Mouse (Mus musculus) kidney, embryonic 14.5 days (tissue): ENCODE data around the gene Pheta1. TPM values are rescaled to one million over a fixed set of nuclear protein-coding genes. Genes with fewer than 3 reads are reported as not detected.

Source experiments
- ATAC-seq: fragments of 200-750 bp; cut with Nextera tagmentation; 2 replicates; pipeline ENCODE4 v1.8.0; 2017; ENCODE audit warnings: moderate number of reproducible peaks, mild to moderate bottlenecking, moderate TSS enrichment, moderate library complexity; ENCODE audit not compliant: low FRiP score, low TSS enrichment
- H3K27ac ChIP-seq: fragments of 300-500 bp; sonication (generic); 2 replicates; pipeline ENCODE4 v1.5.1; 2014; ENCODE audit warnings: low read depth, mild to moderate bottlenecking, low read length, moderate library complexity, mixed read lengths
- H3K27me3 ChIP-seq: fragments of 300-500 bp; sonication (generic); 2 replicates; pipeline ENCODE4 v1.6.1; 2014; ENCODE audit warnings: mild to moderate bottlenecking, low read length; ENCODE audit not compliant: control insufficient read depth, insufficient read depth
- H3K36me3 ChIP-seq: fragments of 300-500 bp; sonication (generic); 2 replicates; pipeline ENCODE4 v1.6.1; 2014; ENCODE audit warnings: low read length, mixed read lengths; ENCODE audit not compliant: control insufficient read depth, insufficient read depth
- H3K4me1 ChIP-seq: fragments of 300-500 bp; sonication (generic); 2 replicates; pipeline ENCODE4 v1.6.1; 2014; ENCODE audit warnings: low read length, mixed read lengths; ENCODE audit not compliant: control insufficient read depth, insufficient read depth
- H3K4me2 ChIP-seq: fragments of 300-500 bp; sonication (generic); replicated peaks from 2 replicates; pipeline ENCODE4 v1.6.1; 2014; ENCODE audit warnings: low read depth, mild to moderate bottlenecking, low read length
- H3K4me3 ChIP-seq: fragments of 300-500 bp; sonication (generic); 2 replicates; pipeline ENCODE4 v1.5.1; 2014; ENCODE audit warnings: mild to moderate bottlenecking, low read length
- H3K9ac ChIP-seq: fragments of 300-500 bp; sonication (generic); 2 replicates; pipeline ENCODE4 v1.6.1; 2014; ENCODE audit warnings: low read depth, mild to moderate bottlenecking, low read length, moderate library complexity
- H3K9me3 ChIP-seq: fragments of 300-500 bp; sonication (generic); 2 replicates; pipeline ENCODE4 v1.6.1; 2016; ENCODE audit warnings: low read length; ENCODE audit not compliant: control insufficient read depth
- WGBS: fragments of 180-500 bp; shearing (Covaris S2); extraction: QIAGEN DNeasy Blood & Tissue Kit; methylation state at CpG from one replicate; pipeline ENCODE4 v1.1.7; 2014; 5-methylcytosine and 5-hydroxymethylcytosine counted together
- polyA plus RNA-seq: library from polyadenylated mRNA; unstranded; fragments of >200 nt; fragmentation: Nextera tagmentation; extraction: Ambion mirVana; gene quantifications from 2 replicates; pipeline ENCODE4 v1.2.1, GENCODE M21; 2014

The Pheta1 gene
- polyA plus RNA-seq, 1 experiment from 2014 or later = 22.6 TPM

DNA sequence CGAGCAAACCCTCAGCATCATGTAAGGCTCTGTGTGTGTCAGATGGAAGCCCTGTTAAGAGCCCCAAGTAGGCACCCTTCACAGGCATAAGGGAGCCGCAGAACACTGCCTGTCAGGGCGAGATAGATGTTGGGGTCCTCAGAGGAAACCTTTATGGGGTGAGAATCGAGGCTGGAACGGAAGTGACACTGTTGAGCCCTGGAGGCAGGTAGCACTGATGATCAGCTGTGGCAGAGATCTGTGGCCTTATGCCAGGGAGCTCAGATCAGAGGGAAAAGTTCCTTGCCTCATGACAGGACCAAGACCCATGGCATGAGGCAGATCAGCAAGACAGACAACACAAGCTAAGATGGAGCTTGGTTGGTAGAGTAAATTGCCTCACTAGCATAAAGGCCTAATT lies 27.7 kb upstream of the Pheta1 start:
- no peak overlapping the region for H3K9ac ChIP-seq
- H3K36me3 ChIP-seq = peaks cover 68% of the 10 kb centered on the region
- H3K27ac ChIP-seq = no peak overlapping the region
- H3K9me3 ChIP-seq = no peaks in the 10 kb centered on the region
- no peaks in the 10 kb centered on the region for H3K4me1 ChIP-seq
- H3K27me3 ChIP-seq = no peaks in the 10 kb centered on the region
- H3K4me3 ChIP-seq = no peak overlapping the region
- H3K4me2 ChIP-seq = no peak overlapping the region
- whole genome bisulfite sequencing = 89% methylated on average over 5 of the region's 5 CpGs
- ATAC-seq = no peak

DNA sequence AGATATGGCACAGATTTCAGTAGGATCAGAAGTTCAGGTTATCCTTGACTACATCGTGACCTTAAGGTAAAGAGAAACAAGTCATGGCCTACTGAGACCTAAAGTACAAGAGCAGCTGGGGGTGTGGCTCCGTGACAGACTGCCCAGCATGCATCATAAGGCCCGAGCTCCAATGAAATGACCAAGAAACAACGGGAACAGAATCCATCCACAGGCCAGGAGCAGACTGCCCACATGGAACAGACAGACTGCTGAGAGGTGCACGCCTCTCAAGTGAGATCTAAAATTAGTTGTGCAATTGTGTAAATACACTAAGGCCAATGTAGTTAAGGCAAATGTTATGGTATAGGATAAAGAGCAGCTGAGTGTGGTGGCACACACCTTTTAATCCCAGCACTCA lies 27.2 kb upstream of the Pheta1 start:
- Histone ChIP-seq H3K9ac (no peak overlapping the region), H3K4me3 (no peak overlapping the region), H3K36me3 (peaks cover 67% of the 10 kb centered on the region), H3K9me3 (no peaks in the 10 kb centered on the region), H3K27ac (no peak overlapping the region), H3K4me2 (no peak overlapping the region), H3K4me1 (no peaks in the 10 kb centered on the region), H3K27me3 (no peaks in the 10 kb centered on the region)
- ATAC-seq = no peak
- 83% methylated on average over 5 of the region's 5 CpGs for WGBS

DNA sequence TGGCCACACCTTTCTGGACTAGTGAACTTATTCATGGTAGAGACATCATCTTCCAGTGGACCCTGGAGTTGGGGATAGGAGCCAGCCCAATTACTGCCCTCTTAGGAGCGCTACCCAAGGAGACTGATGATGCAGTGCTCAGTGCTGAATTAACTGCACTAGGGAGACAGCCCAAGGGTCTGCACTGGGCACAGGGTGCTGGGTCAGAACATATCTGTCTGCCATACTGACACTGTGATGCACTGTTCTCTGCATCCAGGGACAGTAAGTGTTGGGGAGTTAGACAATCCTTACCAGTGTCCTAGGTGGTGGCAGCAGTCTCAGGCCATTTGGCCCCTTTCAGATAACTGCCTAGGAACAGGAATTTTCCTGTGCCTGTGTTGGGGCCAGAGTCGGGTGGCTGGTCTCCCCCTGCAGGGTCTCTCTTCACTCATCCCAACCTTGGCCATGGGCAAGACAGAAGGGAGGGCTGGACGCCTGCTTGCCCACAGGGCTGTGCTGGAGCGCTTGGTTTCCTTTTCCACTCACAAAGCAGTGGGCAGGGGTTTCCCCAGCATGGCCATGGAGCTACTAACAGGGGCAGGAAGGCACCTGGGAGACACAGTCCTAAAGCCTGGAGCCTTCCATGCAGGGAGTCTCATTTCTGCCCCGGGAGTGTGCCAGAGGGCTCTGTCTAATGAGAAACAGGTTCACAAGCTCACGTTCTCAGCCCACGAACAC lies 25.8 kb upstream of the Pheta1 start:
- Histone ChIP-seq H3K4me1 (no peaks in the 10 kb centered on the region), H3K27me3 (no peaks in the 10 kb centered on the region), H3K9me3 (no peaks in the 10 kb centered on the region), H3K4me3 (no peak overlapping the region), H3K36me3 (peaks cover 64% of the 10 kb centered on the region), H3K4me2 (no peak overlapping the region), H3K27ac (no peak overlapping the region; the same call in 1 of the 2 replicates), H3K9ac (no peak overlapping the region)
- ATAC-seq = no peak
- 69% methylated on average over 7 of the region's 7 CpGs for WGBS

DNA sequence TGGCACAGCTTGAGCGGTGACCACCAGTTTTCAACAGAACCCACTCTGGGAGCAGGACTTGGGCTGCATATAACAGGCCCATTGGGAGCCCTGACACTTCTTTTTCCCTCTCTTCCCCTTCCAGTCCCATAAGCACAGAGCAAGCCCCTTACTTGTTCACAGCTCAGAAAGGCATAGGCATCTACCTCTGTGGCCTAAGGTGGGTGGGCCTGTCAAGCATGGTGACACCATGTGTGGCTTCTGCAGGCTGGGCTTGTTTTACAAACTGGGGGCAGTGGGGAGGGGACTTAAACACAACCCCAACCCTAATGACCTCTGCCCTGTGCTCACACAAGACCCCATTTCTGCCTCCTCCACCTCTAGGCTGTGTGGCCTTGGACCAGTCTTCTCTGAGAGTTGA lies 25.1 kb upstream of the Pheta1 start:
- Histone ChIP-seq H3K36me3 (peaks cover 62% of the 10 kb centered on the region), H3K4me2 (no peak overlapping the region), H3K9me3 (no peaks in the 10 kb centered on the region), H3K4me3 (no peak overlapping the region), H3K9ac (no peak overlapping the region), H3K4me1 (peaks cover 4% of the 10 kb centered on the region; the same call in 1 of the 2 replicates), H3K27ac (0 out of 2 replicates have a peak overlapping the region, but pooled peaks have one; percentile 24), H3K27me3 (no peaks in the 10 kb centered on the region)
- 100% methylated on average over 1 of the region's 1 CpGs for WGBS
- peak; percentile 41; the same call in 1 of the 2 replicates for ATAC-seq

DNA sequence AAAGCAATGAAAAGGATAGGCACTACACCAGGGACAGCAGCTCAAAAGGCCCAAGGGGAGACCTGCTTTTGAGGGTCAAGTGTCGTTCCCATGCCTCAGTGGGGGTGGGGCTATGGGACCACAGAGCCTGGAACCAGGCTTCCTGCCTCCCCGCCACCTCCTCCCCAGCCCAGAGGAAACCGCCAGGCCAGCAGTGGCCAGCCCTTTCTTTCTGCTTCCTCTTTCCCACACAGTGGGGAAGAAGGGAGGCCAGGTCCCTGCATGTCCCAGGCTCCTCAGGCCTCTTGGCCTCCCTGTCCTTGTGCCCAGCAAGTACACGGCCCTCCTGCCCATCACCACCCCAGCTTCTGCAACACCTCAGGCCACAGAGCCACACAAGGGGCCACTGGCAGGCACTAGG lies 24.7 kb upstream of the Pheta1 start:
- Histone ChIP-seq H3K27me3 (no peaks in the 10 kb centered on the region), H3K4me3 (no peak overlapping the region), H3K9ac (no peak overlapping the region), H3K4me1 (peaks cover 9% of the 10 kb centered on the region; the same call in 1 of the 2 replicates), H3K36me3 (peaks cover 58% of the 10 kb centered on the region), H3K4me2 (no peak overlapping the region), H3K9me3 (no peaks in the 10 kb centered on the region), H3K27ac (peak overlapping the region; percentile 56; the same call in 1 of the 2 replicates)
- WGBS = 44% methylated on average over 4 of the region's 4 CpGs
- no peak for ATAC-seq

DNA sequence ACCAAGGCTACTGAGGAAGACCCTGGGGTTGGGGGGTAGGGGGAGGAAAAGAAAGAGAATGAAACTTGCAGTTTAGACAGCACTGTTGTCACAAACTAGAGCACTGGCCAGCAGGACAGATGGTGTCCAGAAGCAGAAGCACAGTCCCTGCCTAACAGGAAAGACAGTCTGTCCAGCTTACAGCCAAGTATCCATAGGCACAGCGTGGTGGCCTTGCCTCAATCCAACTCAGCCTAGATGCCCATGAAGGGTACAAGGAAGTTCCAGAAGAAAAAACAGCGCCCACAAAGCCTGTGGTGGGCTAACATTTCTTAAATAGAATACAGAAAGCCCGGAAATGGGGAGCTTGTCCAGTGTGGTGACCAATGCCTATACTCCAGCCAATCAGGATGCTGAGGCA lies 23.2 kb upstream of the Pheta1 start:
- Histone ChIP-seq H3K9ac (no peak overlapping the region), H3K4me1 (peaks cover 9% of the 10 kb centered on the region; the same call in 1 of the 2 replicates), H3K27me3 (no peaks in the 10 kb centered on the region), H3K9me3 (no peaks in the 10 kb centered on the region), H3K4me2 (no peak overlapping the region), H3K27ac (no peak overlapping the region), H3K36me3 (peaks cover 45% of the 10 kb centered on the region), H3K4me3 (no peak overlapping the region)
- ATAC-seq = no peak
- WGBS = 87% methylated on average over 3 of the region's 3 CpGs

DNA sequence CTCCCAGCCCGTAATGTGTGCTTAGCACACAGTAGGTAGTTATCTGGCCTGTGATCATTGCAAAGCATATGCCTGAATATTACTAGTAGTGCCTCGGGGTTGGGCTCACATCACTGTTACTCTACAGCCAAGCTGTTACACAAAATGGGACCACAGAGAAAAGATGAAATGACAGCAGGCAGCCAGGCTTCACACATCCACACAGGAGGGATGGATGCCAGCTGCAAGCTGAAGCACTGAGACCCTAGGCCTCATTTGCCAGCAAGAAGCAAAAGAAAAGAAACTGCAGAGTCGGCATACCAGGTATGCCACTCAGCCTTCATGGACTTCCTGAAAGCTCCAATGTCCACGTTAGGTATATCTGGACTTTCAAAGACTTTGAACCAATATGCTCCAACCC lies 20.9 kb upstream of the Pheta1 start:
- no peak overlapping the region for H3K9ac ChIP-seq
- peaks cover 12% of the 10 kb centered on the region; the same call in 1 of the 2 replicates for H3K4me1 ChIP-seq
- H3K27ac ChIP-seq = no peak overlapping the region
- H3K27me3 ChIP-seq = no peaks in the 10 kb centered on the region
- ATAC-seq = no peak
- WGBS = 82% methylated on average over 4 of the region's 4 CpGs
- H3K4me2 ChIP-seq = no peak overlapping the region
- H3K36me3 ChIP-seq = peaks cover 31% of the 10 kb centered on the region
- no peaks in the 10 kb centered on the region for H3K9me3 ChIP-seq
- H3K4me3 ChIP-seq = no peak overlapping the region

DNA sequence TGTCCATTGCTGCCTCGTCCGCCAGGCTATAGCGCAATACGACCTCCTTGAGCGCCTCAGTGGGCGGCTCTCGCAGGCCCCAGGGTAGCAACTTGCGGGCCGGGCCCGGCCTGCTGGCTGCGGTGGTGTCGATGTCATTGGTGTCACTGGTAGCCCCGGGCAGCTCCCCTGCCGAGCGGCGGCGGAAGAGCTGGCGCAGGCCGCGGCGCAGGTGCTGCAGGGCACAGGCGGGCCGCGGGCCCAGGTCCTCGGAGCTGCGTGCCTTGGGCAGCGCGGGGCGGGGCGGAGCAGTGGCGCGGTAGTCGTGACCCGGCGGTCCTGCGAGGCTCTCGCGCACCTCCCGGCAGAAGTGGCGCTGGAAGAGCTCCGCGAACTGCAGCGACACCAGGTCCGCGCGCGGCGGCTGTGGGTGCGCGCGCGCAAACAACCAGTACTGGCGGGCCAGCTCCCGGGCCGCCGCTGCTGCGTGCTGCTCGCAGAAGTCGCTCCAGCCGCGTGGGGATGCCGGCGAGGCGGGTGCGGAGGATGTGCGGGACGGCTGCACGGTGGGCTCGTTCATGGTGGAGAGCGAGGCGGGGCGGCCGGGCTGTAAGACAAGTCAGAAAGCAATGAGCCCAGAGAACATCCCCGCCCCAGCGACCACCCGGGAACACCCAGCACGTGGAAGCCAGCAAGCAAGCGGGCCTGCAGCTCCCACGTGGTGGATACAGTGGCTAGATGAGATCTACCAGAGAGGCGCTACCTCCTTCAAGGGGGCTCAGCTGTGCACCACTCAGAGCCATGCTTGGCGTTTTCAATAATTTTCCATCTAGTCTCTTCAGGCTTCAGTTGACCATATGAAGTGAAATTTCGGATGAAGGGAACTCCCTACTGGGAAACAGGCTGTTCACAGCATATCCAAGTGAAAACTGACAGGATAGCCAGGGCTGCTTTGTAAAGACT lies 20.0 kb upstream of the Pheta1 start:
- H3K4me1 ChIP-seq = peaks cover 20% of the 10 kb centered on the region
- peak overlapping the region; percentile 46 for H3K9ac ChIP-seq
- H3K27ac ChIP-seq = no peak overlapping the region
- H3K4me3 ChIP-seq = peak overlapping the region; percentile 41
- ATAC-seq = peak; percentile 25
- peaks cover 27% of the 10 kb centered on the region for H3K36me3 ChIP-seq
- no peaks in the 10 kb centered on the region for H3K9me3 ChIP-seq
- no peaks in the 10 kb centered on the region for H3K27me3 ChIP-seq
- peak overlapping the region; percentile 93 for H3K4me2 ChIP-seq
- WGBS = 10% methylated on average over 71 of the region's 82 CpGs
